Mouse (Mus musculus): ENCODE data around the gene Hnrnpab. TPM values are rescaled to one million over a fixed set of nuclear protein-coding genes. Genes with fewer than 3 reads are reported as not detected.

Hnrnpab gene
- 96.9 and 104 TPM in 2 replicates for total RNA-seq (2014; rRNA removed)
- 103 and 105 TPM in 2 replicates for polyA plus RNA-seq (2012; rRNA removed)

DNA sequence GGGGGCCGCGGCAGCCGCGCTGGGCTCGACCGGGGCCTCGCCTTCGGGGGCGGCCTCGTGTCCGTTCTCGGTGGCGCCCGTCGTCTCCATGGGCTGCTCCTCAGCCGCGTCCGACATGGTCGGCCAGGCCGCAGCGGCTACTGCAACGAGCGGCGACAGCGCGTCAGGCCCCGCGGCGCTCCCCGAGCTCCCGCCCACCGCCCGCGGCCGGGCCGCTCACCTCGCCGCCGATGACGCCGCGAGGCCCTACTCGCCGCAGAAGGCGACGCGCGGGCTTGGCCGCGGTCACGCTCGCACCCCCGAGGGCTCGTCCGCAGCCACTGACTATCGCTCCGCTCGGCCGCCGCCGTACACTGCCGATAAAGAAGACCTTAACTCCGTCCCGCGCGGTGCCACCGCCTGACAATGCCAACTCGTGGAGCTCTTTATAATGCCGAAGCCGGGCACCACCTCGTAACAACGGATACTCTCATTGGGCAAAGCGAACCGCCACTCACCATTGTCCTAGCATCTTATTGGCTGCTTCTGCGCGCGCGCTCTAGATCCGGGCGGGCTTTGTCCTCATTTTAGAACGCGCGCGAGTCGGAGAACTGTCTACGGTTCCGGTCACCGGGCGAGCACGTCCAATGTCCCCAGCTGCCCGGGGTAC is at the start of gene Hnrnpab:
TSS of gene Hnrnpab (minus strand) at position 401 of the 649 bp plus-strand sequence.
- Histone ChIP-seq H3K9ac (ENCODE audit: low read depth, low read length) (peak within 1 kb of the TSS; percentile 98), H3K27me3 (ENCODE audit: control insufficient read depth, insufficient read depth, low read length) (no peaks in the 10 kb centered on the region), H3K36me3 (ENCODE audit: control insufficient read depth, insufficient read depth, low read length) (peaks cover 35% of the 10 kb centered on the region), H3K4me1 (ENCODE audit: control insufficient read depth, insufficient read depth, low read length) (peaks cover 3% of the 10 kb centered on the region), H3K79me2 (ENCODE audit: control insufficient read depth, insufficient read depth, low read length) (peaks cover 9% of the 10 kb centered on the region; the same call in 1 of the 2 replicates), H3K4me3 (ENCODE audit: insufficient read depth, low read depth, low read length) (peak within 1 kb of the TSS; percentile 91), H3K27ac (replicated peaks; ENCODE audit: insufficient read depth, low read depth, low read length) (peak within 1 kb of the TSS; percentile 77)
- TF ChIP-seq CTCF (IDR thresholded peaks at IDR 0.05; ENCODE audit: low read depth, low read length) (no peak), POLR2A (IDR thresholded peaks at IDR 0.05; ENCODE audit: extremely low read depth, insufficient read depth, low read length) (peak; percentile 99)
- WGBS = 1% methylated on average over 90 of the region's 91 CpGs
- peak; percentile 86 for DNase-seq (ENCODE audit: extremely low read depth, low read depth, low spot score)

DNA sequence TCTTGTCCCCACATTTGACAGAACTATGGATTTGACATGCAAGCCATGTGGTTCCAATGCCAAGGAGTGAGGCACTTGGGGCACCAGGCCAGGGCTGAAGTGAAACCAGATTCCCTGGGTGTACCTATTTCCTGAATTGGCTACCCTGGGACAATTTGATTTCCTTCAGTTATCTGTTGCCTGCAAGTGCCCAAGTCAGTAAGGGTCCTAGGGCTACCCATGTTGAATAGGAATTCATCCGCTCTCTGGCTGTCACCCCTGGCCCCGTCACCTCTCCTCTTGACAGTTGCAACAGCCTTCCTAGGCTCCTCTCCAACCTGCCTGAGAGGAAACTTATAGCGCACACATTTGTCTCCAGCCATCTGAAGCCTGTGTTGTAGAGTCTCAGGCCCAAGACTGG is 48.2 kb upstream of the Hnrnpab start:
- peak; percentile 56 for DNase-seq (ENCODE audit: extremely low read depth, low read depth, low spot score)
- TF ChIP-seq CTCF (IDR thresholded peaks at IDR 0.05; ENCODE audit: low read depth, low read length) = no peak
- no peak for TF ChIP-seq POLR2A (IDR thresholded peaks at IDR 0.05; ENCODE audit: extremely low read depth, insufficient read depth, low read length)
- peaks cover 47% of the 10 kb centered on the region for H3K4me1 ChIP-seq (ENCODE audit: control insufficient read depth, insufficient read depth, low read length)
- peaks cover 6% of the 10 kb centered on the region; the same call in 1 of the 2 replicates for H3K79me2 ChIP-seq (ENCODE audit: control insufficient read depth, insufficient read depth, low read length)
- 41% methylated on average over 3 of the region's 3 CpGs for WGBS
- H3K27ac ChIP-seq (replicated peaks; ENCODE audit: insufficient read depth, low read depth, low read length) = peak overlapping the region; percentile 30
- H3K36me3 ChIP-seq (ENCODE audit: control insufficient read depth, insufficient read depth, low read length) = no peaks in the 10 kb centered on the region
- H3K4me3 ChIP-seq (ENCODE audit: insufficient read depth, low read depth, low read length) = no peak overlapping the region
- H3K9ac ChIP-seq (ENCODE audit: low read depth, low read length) = no peak overlapping the region
- no peaks in the 10 kb centered on the region for H3K27me3 ChIP-seq (ENCODE audit: control insufficient read depth, insufficient read depth, low read length)

DNA sequence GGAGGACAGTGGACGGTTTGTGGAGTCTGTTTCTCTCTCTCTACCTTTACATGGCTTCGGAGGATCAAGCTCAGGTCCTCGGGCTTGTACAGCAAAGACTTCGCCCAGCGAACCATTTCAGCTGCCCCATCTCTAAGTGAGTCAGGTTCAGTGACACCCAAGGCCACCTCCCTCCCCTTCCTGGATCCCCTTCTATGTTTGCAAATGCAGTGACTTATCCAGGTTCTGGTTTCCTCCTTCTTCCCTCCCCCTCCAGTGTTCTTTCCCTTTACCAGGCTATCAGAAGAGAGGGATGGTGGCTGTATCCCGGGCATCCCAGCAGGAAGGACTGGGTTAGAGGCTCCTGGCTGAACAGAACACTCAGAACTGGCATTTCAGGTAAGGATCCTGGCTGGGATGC is 47.1 kb upstream of the Hnrnpab start:
- DNase-seq (ENCODE audit: extremely low read depth, low read depth, low spot score) = peak; percentile 64
- Histone ChIP-seq H3K9ac (ENCODE audit: low read depth, low read length) (peak overlapping the region; percentile 22; the same call in 1 of the 2 replicates), H3K36me3 (ENCODE audit: control insufficient read depth, insufficient read depth, low read length) (no peaks in the 10 kb centered on the region), H3K27me3 (ENCODE audit: control insufficient read depth, insufficient read depth, low read length) (no peaks in the 10 kb centered on the region), H3K79me2 (ENCODE audit: control insufficient read depth, insufficient read depth, low read length) (peaks cover 6% of the 10 kb centered on the region; the same call in 1 of the 2 replicates), H3K4me3 (ENCODE audit: insufficient read depth, low read depth, low read length) (no peak overlapping the region), H3K27ac (replicated peaks; ENCODE audit: insufficient read depth, low read depth, low read length) (peak overlapping the region; percentile 48), H3K4me1 (ENCODE audit: control insufficient read depth, insufficient read depth, low read length) (peaks cover 43% of the 10 kb centered on the region)
- 41% methylated on average over 6 of the region's 6 CpGs for WGBS
- TF ChIP-seq CTCF (IDR thresholded peaks at IDR 0.05; ENCODE audit: low read depth, low read length) (no peak), POLR2A (IDR thresholded peaks at IDR 0.05; ENCODE audit: extremely low read depth, insufficient read depth, low read length) (no peak)

DNA sequence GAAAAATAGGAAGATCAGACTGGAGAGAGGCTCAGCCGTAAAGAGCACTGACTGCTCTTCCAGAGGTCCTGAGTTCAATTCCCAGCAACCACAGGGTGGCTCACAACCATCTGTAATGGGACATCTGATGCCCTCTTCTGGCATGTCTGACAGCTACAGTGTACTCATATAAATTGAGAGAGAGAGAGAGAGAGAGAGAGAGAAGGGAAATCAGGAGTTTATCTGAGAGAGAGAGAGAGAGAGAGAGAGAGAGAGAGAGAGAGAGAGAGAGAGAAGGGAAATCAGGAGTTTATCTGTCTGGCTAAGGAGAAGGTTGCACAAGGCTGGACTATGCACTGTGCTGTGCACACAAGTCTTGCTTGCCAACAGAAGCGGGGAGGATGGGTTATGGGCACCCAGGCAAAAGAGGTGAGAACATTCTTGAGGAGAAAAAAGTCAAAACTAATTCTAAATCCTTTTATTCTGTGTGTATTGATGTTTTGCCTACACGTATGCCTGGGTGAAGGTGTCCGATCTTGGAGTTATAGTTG is 46.3 kb upstream of the Hnrnpab start:
- H3K4me3 ChIP-seq (ENCODE audit: insufficient read depth, low read depth, low read length) = no peak overlapping the region
- H3K79me2 ChIP-seq (ENCODE audit: control insufficient read depth, insufficient read depth, low read length) = peaks cover 6% of the 10 kb centered on the region; the same call in 1 of the 2 replicates
- TF ChIP-seq POLR2A (IDR thresholded peaks at IDR 0.05; ENCODE audit: extremely low read depth, insufficient read depth, low read length) = no peak
- TF ChIP-seq CTCF (IDR thresholded peaks at IDR 0.05; ENCODE audit: low read depth, low read length) = no peak
- DNase-seq (ENCODE audit: extremely low read depth, low read depth, low spot score) = peak; percentile 97
- H3K36me3 ChIP-seq (ENCODE audit: control insufficient read depth, insufficient read depth, low read length) = no peaks in the 10 kb centered on the region
- H3K27me3 ChIP-seq (ENCODE audit: control insufficient read depth, insufficient read depth, low read length) = no peaks in the 10 kb centered on the region
- whole genome bisulfite sequencing = 24% methylated on average over 4 of the region's 4 CpGs
- peaks cover 38% of the 10 kb centered on the region for H3K4me1 ChIP-seq (ENCODE audit: control insufficient read depth, insufficient read depth, low read length)
- H3K9ac ChIP-seq (ENCODE audit: low read depth, low read length) = no peak overlapping the region
- peak overlapping the region; percentile 53 for H3K27ac ChIP-seq (replicated peaks; ENCODE audit: insufficient read depth, low read depth, low read length)

DNA sequence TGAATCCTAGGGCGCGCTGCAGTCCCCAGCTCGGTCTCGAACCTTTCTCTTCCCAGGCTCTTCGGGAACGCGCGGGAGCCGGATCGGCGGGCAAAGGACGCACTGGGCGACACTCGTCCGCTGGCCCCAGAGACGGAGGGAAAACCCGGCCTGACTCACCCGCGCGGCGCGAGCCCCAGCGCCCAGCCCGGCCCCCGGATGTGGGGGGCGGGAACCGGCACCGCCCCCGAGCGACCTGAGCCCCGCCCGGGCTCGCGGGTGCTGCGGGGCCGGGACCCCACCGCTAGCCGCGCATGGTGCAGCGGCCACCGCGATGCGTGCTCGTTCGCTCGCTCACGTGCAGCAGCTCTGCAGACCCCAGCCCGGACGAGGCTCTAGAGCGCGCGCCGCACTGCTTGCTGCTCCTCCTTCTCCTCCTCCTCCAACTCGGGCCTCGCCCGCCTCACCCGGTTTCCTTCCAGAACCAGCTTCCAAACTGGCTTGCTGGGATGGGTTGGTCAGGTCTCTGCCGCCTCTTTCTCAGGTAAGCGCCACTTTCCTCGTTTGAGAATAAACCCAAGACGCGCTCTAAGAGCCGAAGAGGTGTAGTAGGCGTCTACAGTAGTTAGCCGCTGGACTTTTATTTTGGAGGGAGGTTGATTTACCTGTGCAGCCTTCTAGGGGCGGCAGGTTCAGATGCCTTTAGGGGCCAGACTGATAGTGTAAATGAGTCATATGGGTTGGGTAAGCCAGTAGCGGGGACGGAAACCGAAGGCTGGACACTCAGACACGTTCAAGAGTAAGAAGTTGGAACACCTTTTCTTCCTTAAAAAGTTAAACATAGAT is 44.3 kb upstream of the Hnrnpab start, which contains the start of the genes N4bp3 and D930048N14Rik:
TSS of gene N4bp3 (minus strand) at position 152 of the 825 bp plus-strand sequence.
TSS of gene D930048N14Rik (plus strand) at position 264 of the 825 bp plus-strand sequence.
- H3K4me3 ChIP-seq (ENCODE audit: insufficient read depth, low read depth, low read length) = peak within 1 kb of the TSS; percentile 93
- H3K9ac ChIP-seq (ENCODE audit: low read depth, low read length) = peak within 1 kb of the TSS; percentile 82
- H3K27me3 ChIP-seq (ENCODE audit: control insufficient read depth, insufficient read depth, low read length) = no peaks in the 10 kb centered on the region
- peak within 1 kb of the TSS; percentile 65 for H3K27ac ChIP-seq (replicated peaks; ENCODE audit: insufficient read depth, low read depth, low read length)
- no peaks in the 10 kb centered on the region for H3K36me3 ChIP-seq (ENCODE audit: control insufficient read depth, insufficient read depth, low read length)
- H3K4me1 ChIP-seq (ENCODE audit: control insufficient read depth, insufficient read depth, low read length) = peaks cover 26% of the 10 kb centered on the region
- WGBS = 1% methylated on average over 70 of the region's 70 CpGs
- peak; percentile 54 for DNase-seq (ENCODE audit: extremely low read depth, low read depth, low spot score)
- H3K79me2 ChIP-seq (ENCODE audit: control insufficient read depth, insufficient read depth, low read length) = peaks cover 6% of the 10 kb centered on the region; the same call in 1 of the 2 replicates
- TF ChIP-seq POLR2A (IDR thresholded peaks at IDR 0.05; ENCODE audit: extremely low read depth, insufficient read depth, low read length) (peak; percentile 53; the same call in 1 of the 2 replicates), CTCF (IDR thresholded peaks at IDR 0.05; ENCODE audit: low read depth, low read length) (no peak)
